Mouse (Mus musculus): ENCODE data around the gene Tifab. TPM values are rescaled to one million over a fixed set of nuclear protein-coding genes. Genes with fewer than 3 reads are reported as not detected.

The Tifab gene
- polyA plus RNA-seq, 1 experiment = 0.15 TPM

GRCm38 (mm10) chr13:56219254-56219653 lies 40.6 kb upstream of the Tifab start:
- peaks cover 6% of the 10 kb centered on the region for H3K4me1 ChIP-seq (ENCODE audit: control insufficient read depth, insufficient read depth, low read length)

GRCm38 (mm10) chr13:56216090-56216489 lies 37.4 kb upstream of the Tifab start:
- Histone ChIP-seq H3K4me1 (ENCODE audit: control insufficient read depth, insufficient read depth, low read length) (peaks cover 2% of the 10 kb centered on the region; the same call in 1 of the 2 replicates), H3K27me3 (ENCODE audit: control insufficient read depth, insufficient read depth, low read length) (peaks cover 2% of the 10 kb centered on the region; the same call in 1 of the 2 replicates), H3K36me3 (ENCODE audit: control insufficient read depth, insufficient read depth, low read length) (no peaks in the 10 kb centered on the region), H3K27ac (ENCODE audit: control insufficient read depth, insufficient read depth, low read depth, low read length) (no peak overlapping the region), H3K4me3 (ENCODE audit: control insufficient read depth, low read depth, low read length) (no peak overlapping the region)
- TF ChIP-seq CTCF (IDR thresholded peaks at IDR 0.05; ENCODE audit: control insufficient read depth, insufficient read depth, insufficient replicate concordance, low read depth, low read length) (no peak), POLR2A (IDR thresholded peaks at IDR 0.05; ENCODE audit: control insufficient read depth, low read depth, low read length) (no peak)

More at GRCm38 (mm10) chr13:56219254-56219653, 40.6 kb upstream of the Tifab start:
- Histone ChIP-seq H3K27ac (ENCODE audit: control insufficient read depth, insufficient read depth, low read depth, low read length) (no peak overlapping the region), H3K36me3 (ENCODE audit: control insufficient read depth, insufficient read depth, low read length) (no peaks in the 10 kb centered on the region), H3K27me3 (ENCODE audit: control insufficient read depth, insufficient read depth, low read length) (peaks cover 8% of the 10 kb centered on the region), H3K4me3 (ENCODE audit: control insufficient read depth, low read depth, low read length) (no peak overlapping the region)
- TF ChIP-seq POLR2A (IDR thresholded peaks at IDR 0.05; ENCODE audit: control insufficient read depth, low read depth, low read length) (no peak), CTCF (IDR thresholded peaks at IDR 0.05; ENCODE audit: control insufficient read depth, insufficient read depth, insufficient replicate concordance, low read depth, low read length) (no peak)

GRCm38 (mm10) chr13:56214633-56215032 lies 35.9 kb upstream of the Tifab start:
- no peaks in the 10 kb centered on the region for H3K27me3 ChIP-seq (ENCODE audit: control insufficient read depth, insufficient read depth, low read length)
- no peaks in the 10 kb centered on the region for H3K36me3 ChIP-seq (ENCODE audit: control insufficient read depth, insufficient read depth, low read length)
- no peak overlapping the region for H3K27ac ChIP-seq (ENCODE audit: control insufficient read depth, insufficient read depth, low read depth, low read length)
- no peaks in the 10 kb centered on the region for H3K4me1 ChIP-seq (ENCODE audit: control insufficient read depth, insufficient read depth, low read length)
- H3K4me3 ChIP-seq (ENCODE audit: control insufficient read depth, low read depth, low read length) = no peak overlapping the region
- TF ChIP-seq CTCF (IDR thresholded peaks at IDR 0.05; ENCODE audit: control insufficient read depth, insufficient read depth, insufficient replicate concordance, low read depth, low read length) = no peak
- no peak for TF ChIP-seq POLR2A (IDR thresholded peaks at IDR 0.05; ENCODE audit: control insufficient read depth, low read depth, low read length)

- no peak for TF ChIP-seq POLR2A (IDR thresholded peaks at IDR 0.05; ENCODE audit: control insufficient read depth, low read depth, low read length)
- no peak for TF ChIP-seq CTCF (IDR thresholded peaks at IDR 0.05; ENCODE audit: control insufficient read depth, insufficient read depth, insufficient replicate concordance, low read depth, low read length)
- Histone ChIP-seq H3K27ac (ENCODE audit: control insufficient read depth, insufficient read depth, low read depth, low read length) (no peak overlapping the region), H3K36me3 (ENCODE audit: control insufficient read depth, insufficient read depth, low read length) (no peaks in the 10 kb centered on the region), H3K4me1 (ENCODE audit: control insufficient read depth, insufficient read depth, low read length) (peaks cover 2% of the 10 kb centered on the region; the same call in 1 of the 2 replicates), H3K27me3 (ENCODE audit: control insufficient read depth, insufficient read depth, low read length) (no peaks in the 10 kb centered on the region; the same call in 1 of the 2 replicates), H3K4me3 (ENCODE audit: control insufficient read depth, low read depth, low read length) (no peak overlapping the region)
Observed at GRCm38 (mm10) chr13:56209067-56209411, 30.4 kb upstream of the Tifab start.

GRCm38 (mm10) chr13:56208225-56209066 lies 29.8 kb upstream of the Tifab start:
- Histone ChIP-seq H3K4me3 (ENCODE audit: control insufficient read depth, low read depth, low read length) (no peak overlapping the region), H3K27ac (ENCODE audit: control insufficient read depth, insufficient read depth, low read depth, low read length) (no peak overlapping the region), H3K27me3 (ENCODE audit: control insufficient read depth, insufficient read depth, low read length) (no peaks in the 10 kb centered on the region; the same call in 1 of the 2 replicates), H3K36me3 (ENCODE audit: control insufficient read depth, insufficient read depth, low read length) (no peaks in the 10 kb centered on the region), H3K4me1 (ENCODE audit: control insufficient read depth, insufficient read depth, low read length) (peaks cover 2% of the 10 kb centered on the region; the same call in 1 of the 2 replicates)
- no peak for TF ChIP-seq POLR2A (IDR thresholded peaks at IDR 0.05; ENCODE audit: control insufficient read depth, low read depth, low read length)
- TF ChIP-seq CTCF (IDR thresholded peaks at IDR 0.05; ENCODE audit: control insufficient read depth, insufficient read depth, insufficient replicate concordance, low read depth, low read length) = no peak

GRCm38 (mm10) chr13:56199506-56199905 lies 20.8 kb upstream of the Tifab start:
- no peak for TF ChIP-seq POLR2A (IDR thresholded peaks at IDR 0.05; ENCODE audit: control insufficient read depth, low read depth, low read length)
- no peak for TF ChIP-seq CTCF (IDR thresholded peaks at IDR 0.05; ENCODE audit: control insufficient read depth, insufficient read depth, insufficient replicate concordance, low read depth, low read length)
- no peak overlapping the region for H3K27ac ChIP-seq (ENCODE audit: control insufficient read depth, insufficient read depth, low read depth, low read length)
- peaks cover 5% of the 10 kb centered on the region for H3K4me1 ChIP-seq (ENCODE audit: control insufficient read depth, insufficient read depth, low read length)
- no peaks in the 10 kb centered on the region for H3K36me3 ChIP-seq (ENCODE audit: control insufficient read depth, insufficient read depth, low read length)
- no peaks in the 10 kb centered on the region for H3K27me3 ChIP-seq (ENCODE audit: control insufficient read depth, insufficient read depth, low read length)
- no peak overlapping the region for H3K4me3 ChIP-seq (ENCODE audit: control insufficient read depth, low read depth, low read length)

- H3K4me1 ChIP-seq (ENCODE audit: control insufficient read depth, insufficient read depth, low read length) = peaks cover 5% of the 10 kb centered on the region
- H3K36me3 ChIP-seq (ENCODE audit: control insufficient read depth, insufficient read depth, low read length) = no peaks in the 10 kb centered on the region
- no peaks in the 10 kb centered on the region for H3K27me3 ChIP-seq (ENCODE audit: control insufficient read depth, insufficient read depth, low read length)
- peak overlapping the region; percentile 36 for H3K4me3 ChIP-seq (ENCODE audit: control insufficient read depth, low read depth, low read length)
- H3K27ac ChIP-seq (ENCODE audit: control insufficient read depth, insufficient read depth, low read depth, low read length) = no peak overlapping the region
- TF ChIP-seq CTCF (IDR thresholded peaks at IDR 0.05; ENCODE audit: control insufficient read depth, insufficient read depth, insufficient replicate concordance, low read depth, low read length) (peak; percentile 100; the same call in 1 of the 2 replicates), POLR2A (IDR thresholded peaks at IDR 0.05; ENCODE audit: control insufficient read depth, low read depth, low read length) (no peak)
Observed at GRCm38 (mm10) chr13:56197473-56198266, 19.0 kb upstream of the Tifab start.
